ENCODE assay signal across 10 mouse cellular contexts in the genomic region with DNA sequence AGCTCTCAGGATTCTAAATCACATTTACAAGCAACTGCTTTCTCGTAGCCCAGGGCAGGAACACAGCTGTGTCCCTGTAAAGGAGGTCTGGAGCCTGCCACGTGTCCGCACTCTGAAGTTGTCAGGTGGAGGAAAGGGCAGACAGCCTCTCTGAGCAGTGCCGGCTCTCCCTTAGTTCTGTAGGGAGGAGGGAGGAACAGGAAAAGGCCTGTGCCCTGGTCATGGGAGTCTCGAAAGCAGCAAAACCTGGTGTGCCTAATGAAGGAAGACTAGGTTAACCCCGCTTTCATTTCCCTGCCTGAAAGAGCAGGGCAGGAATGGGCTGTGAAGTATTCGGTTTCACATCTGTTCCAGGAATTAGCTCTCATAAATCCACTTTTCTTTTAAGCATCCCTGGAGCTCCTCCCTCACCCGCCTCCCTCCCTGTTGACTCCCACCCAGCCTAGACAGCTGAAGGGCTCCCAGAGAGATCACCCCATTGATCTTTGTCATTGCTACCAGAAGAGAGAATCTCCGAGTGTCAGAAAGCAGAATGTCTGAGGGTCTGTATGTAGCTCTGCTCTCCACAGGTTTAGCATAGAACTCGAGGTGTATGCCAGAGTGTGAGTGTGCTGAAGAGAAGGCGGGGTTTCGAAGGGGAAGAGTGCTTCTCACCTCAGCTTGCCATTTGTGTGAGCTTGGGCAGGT. TPM values are rescaled to one million over a fixed set of nuclear protein-coding genes. Genes with fewer than 3 reads are reported as not detected.
DNase-seq lines count a peak whose midpoint lies in the region; ATAC-seq and TF ChIP-seq lines count a peak whose summit lies in the region.
"Had no signal": no experiment of that assay in that cellular context is flagged by ENCODE, and none has a peak within 500 bp of the region (broad histone marks: within the 10 kb centered on the region; RNA-seq: fewer than 3 reads in every experiment).

No protein-coding gene starts in this region.

- peaks cover 3% of the 10 kb centered on the region; the same call in 1 of the 2 replicates for H3K4me1 ChIP-seq in heart, postnatal 0 days (ENCODE audit: control insufficient read depth, insufficient read depth)
- peaks cover 17% of the 10 kb centered on the region for H3K4me1 ChIP-seq in hindbrain, embryonic 12.5 days

- peak; percentile 68 for ATAC-seq in heart, postnatal 0 days (ENCODE audit: insufficient read depth, low read depth)
- ATAC-seq in hindbrain, embryonic 12.5 days (ENCODE audit: low FRiP score): peak; percentile 69
- no peak for ATAC-seq in megakaryocyte progenitor cell, adult 5-6 weeks (replicated peaks; ENCODE audit: poor library complexity)
- ATAC-seq in frontal cortex, adult (ENCODE audit: low TSS enrichment): no peak

- no peak for TF ChIP-seq CTCF in heart, postnatal 0 days (IDR thresholded peaks at IDR 0.05; ENCODE audit: low read depth)

- no peaks in the 10 kb centered on the region for H3K27me3 ChIP-seq in heart, postnatal 0 days (ENCODE audit: control insufficient read depth, insufficient read depth, low read length)
- no peaks in the 10 kb centered on the region for H3K27me3 ChIP-seq in hindbrain, embryonic 12.5 days

- WGBS in heart, postnatal 0 days: 43% methylated on average over 12 of the region's 12 CpGs
- WGBS in hindbrain, embryonic 12.5 days: 28% methylated on average over 12 of the region's 12 CpGs

- no peak for DNase-seq in heart, postnatal 0 days (ENCODE audit: low spot score)
- DNase-seq in heart, adult 9 months (ENCODE audit: low spot score in 2 of 2): no peak
- DNase-seq in embryo, embryonic 11.5 days (ENCODE audit: low read depth, low spot score): peak; percentile 53
- DNase-seq in neural tube, embryonic 10.5 days (ENCODE audit: extremely low spot score, low spot score): peak; percentile 58
- DNase-seq in urinary bladder, postnatal 36 days (ENCODE audit: low spot score in 2 of 2): no peak
- DNase-seq: cerebellum, postnatal 25 days; kidney, postnatal 10 days had no signal

- no peaks in the 10 kb centered on the region for H3K9me3 ChIP-seq in heart, postnatal 0 days (replicated peaks; ENCODE audit: control insufficient read depth, low read length)
- H3K9me3 ChIP-seq in hindbrain, embryonic 12.5 days (replicated peaks): no peaks in the 10 kb centered on the region

- H3K4me2 ChIP-seq in heart, postnatal 0 days (ENCODE audit: low read depth, low read length): no peak overlapping the region
- no peak overlapping the region for H3K4me2 ChIP-seq in hindbrain, embryonic 12.5 days (replicated peaks)

- H3K9ac ChIP-seq in heart, postnatal 0 days (replicated peaks; ENCODE audit: low read depth, low read length): no peak overlapping the region
- no peak overlapping the region for H3K9ac ChIP-seq in hindbrain, embryonic 12.5 days

- no peak overlapping the region for H3K27ac ChIP-seq in heart, postnatal 0 days (ENCODE audit: low read depth)
- H3K27ac ChIP-seq in hindbrain, embryonic 12.5 days: peak overlapping the region; percentile 73; the same call in 1 of the 2 replicates

- H3K4me3 ChIP-seq in heart, postnatal 0 days (ENCODE audit: low read depth, low read length): no peak overlapping the region
- no peak overlapping the region for H3K4me3 ChIP-seq in hindbrain, embryonic 12.5 days

- H3K36me3 ChIP-seq in heart, postnatal 0 days (replicated peaks; ENCODE audit: control insufficient read depth, insufficient read depth, low read length): no peaks in the 10 kb centered on the region
- H3K36me3 ChIP-seq in hindbrain, embryonic 12.5 days: no peaks in the 10 kb centered on the region

- TF ChIP-seq EP300 in heart, postnatal 0 days (IDR thresholded peaks at IDR 0.05; ENCODE audit: low read depth): no peak

RNA-seq across cellular contexts. Expression of gene Tgfb3, which starts 41.5 kb away (rescaled TPM):
- 14.2 and 21.9 TPM in 2 replicates for total RNA-seq in heart, postnatal 0 days (2014; rRNA removed; ENCODE audit: low replicate concordance)
- polyA plus RNA-seq in heart, postnatal 0 days (2015; fragmentation: Nextera tagmentation; extraction: Ambion mirVana): 12.1 and 12.7 TPM in 2 replicates
- polyA plus RNA-seq in hindbrain, embryonic 12.5 days (2016; fragmentation: Nextera tagmentation; extraction: Ambion mirVana): 19.9 and 24.6 TPM in 2 replicates
- not detected in 2 replicates for total RNA-seq in megakaryocyte progenitor cell, adult 5-6 weeks (2015)
- total RNA-seq in megakaryocyte progenitor cell, adult 5-6 weeks (2017): 0.17 TPM in 1 of 2 replicates, not detected in the other

RNA-seq across cellular contexts. Expression of gene Ift43, which starts 45.0 kb away (rescaled TPM):
- total RNA-seq in heart, postnatal 0 days (2014; rRNA removed; ENCODE audit: low replicate concordance): 10.8 and 65.6 TPM in 2 replicates
- polyA plus RNA-seq in heart, postnatal 0 days (2015; fragmentation: Nextera tagmentation; extraction: Ambion mirVana): 101 and 102 TPM in 2 replicates
- 83.4 and 90.1 TPM in 2 replicates for polyA plus RNA-seq in hindbrain, embryonic 12.5 days (2016; fragmentation: Nextera tagmentation; extraction: Ambion mirVana)
- 0.57 TPM in 1 of 2 replicates, not detected in the other for total RNA-seq in megakaryocyte progenitor cell, adult 5-6 weeks (2015)
- 1.2 TPM in 1 of 2 replicates, not detected in the other for total RNA-seq in megakaryocyte progenitor cell, adult 5-6 weeks (2017)

Comparison
In these comparisons a context has a peak if more than half of its experiments do, and no peak if none do; other contexts are left out.
1. ATAC-seq: peak in heart, postnatal 0 days (single experiment) and hindbrain, embryonic 12.5 days (single experiment); none in megakaryocyte progenitor cell, adult 5-6 weeks (single experiment) and frontal cortex, adult (single experiment).
2. DNase-seq: peak in embryo, embryonic 11.5 days (single experiment) and neural tube, embryonic 10.5 days (single experiment); none in heart, postnatal 0 days (single experiment), heart, adult 9 months (0 of 2) and urinary bladder, postnatal 36 days (0 of 2).
3. RNA of gene Tgfb3, which starts 41.5 kb away (total RNA-seq): 14.2 to 21.9 TPM in heart, postnatal 0 days; 0.17 TPM in megakaryocyte progenitor cell, adult 5-6 weeks; every median in the first group is over 10 times any median in the second.